Mouse (Mus musculus) adrenal gland, postnatal 14 days (tissue): ENCODE measurements at regions not wholly inside any gene's neighbourhood (a gene's known extent, or its start where the extent isn't known, plus 50 kb on each side); places are given as distances from the start of the nearest gene placed in this dataset.
"Not testable (repeated sequence)": the region's sequence is repeated elsewhere in the genome, so short reads cannot be mapped to it uniquely, and the experiment has no call there.

Experiments used
- DNase-seq: peaks from one replicate; pipeline ENCODE4 v3.0.0; 2021; ENCODE audit warnings: mixed read lengths

DNA sequence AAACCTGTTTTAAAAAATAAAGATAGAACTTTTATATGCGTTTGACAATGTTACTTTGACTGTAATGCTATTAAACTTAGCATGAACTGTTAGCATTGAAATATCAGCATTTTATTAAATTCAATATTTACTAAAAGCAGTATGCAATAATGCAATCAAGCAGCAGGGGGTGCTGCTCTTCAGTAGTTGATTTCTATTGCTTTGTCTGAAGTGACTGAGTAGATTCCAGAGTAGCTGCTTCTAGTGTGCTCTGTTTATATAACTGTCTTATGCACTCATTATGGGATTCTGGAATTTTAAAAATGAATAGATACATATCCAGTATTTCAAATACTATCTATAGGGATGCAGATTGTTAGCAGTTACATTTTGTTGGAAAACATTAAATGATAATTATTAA, 146.2 kb downstream of the Gm28710 start:
- peak; percentile 38 for DNase-seq

DNA sequence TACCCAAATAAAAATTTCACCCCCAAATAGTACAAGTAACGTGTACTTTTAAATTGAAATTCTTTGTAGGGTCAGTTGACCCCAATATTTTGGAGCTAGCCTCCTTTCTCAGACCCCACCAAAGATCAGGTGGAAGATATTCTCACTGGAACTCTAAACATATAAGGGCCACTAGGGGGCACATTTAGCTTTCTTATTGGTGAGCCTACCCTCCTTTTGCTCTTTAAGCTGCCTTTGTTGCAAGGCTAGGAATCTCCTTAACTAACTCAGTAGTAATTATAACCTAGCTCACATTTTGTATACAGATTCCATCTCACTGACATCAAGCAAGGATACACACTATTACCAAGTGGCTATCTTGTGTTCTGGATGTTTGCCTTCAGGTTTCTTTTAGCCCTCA, 155.8 kb downstream of the Gm28710 start:
- DNase-seq, result peak; percentile 4

DNA sequence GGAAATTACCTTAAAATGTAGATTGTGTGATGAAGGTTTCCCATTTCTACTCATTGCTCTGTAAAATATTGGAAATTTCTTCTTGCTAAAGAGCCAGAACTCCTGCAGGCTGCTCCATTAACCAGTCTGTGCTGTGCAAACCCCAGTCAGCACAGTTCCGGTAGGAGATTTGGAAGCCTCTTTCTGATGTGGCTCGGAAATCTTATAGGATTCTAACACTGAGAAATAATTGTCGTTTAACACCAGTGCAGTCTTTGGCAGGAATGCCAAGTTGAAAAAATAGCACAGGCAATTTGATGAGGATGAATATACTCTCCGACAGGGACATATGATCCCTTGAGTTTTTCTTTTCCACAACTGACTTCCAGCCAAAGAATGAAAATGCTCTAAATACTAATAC, 176.1 kb downstream of the Gm28710 start:
- no peak for DNase-seq

DNA sequence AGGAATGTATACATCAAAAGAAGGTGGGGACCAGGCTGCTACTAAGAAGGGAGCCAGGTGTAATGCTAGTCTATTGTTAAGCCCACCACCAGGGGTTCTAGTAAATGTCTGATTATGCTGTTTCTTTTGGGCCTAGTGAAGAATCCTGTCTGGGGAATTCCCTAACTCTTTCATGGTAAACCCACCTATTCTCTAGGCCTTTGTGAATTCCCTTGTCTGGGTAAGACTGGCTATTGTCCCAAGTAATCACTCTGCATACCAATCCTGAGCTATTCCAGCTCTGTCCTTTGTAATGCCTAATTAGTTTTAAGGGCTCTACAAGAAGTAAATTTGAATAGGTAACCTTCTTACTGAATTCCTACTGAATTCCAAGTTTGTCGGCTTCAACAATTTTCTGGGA, 177.2 kb downstream of the Gm28710 start:
- not testable (repeated sequence) for DNase-seq

DNA sequence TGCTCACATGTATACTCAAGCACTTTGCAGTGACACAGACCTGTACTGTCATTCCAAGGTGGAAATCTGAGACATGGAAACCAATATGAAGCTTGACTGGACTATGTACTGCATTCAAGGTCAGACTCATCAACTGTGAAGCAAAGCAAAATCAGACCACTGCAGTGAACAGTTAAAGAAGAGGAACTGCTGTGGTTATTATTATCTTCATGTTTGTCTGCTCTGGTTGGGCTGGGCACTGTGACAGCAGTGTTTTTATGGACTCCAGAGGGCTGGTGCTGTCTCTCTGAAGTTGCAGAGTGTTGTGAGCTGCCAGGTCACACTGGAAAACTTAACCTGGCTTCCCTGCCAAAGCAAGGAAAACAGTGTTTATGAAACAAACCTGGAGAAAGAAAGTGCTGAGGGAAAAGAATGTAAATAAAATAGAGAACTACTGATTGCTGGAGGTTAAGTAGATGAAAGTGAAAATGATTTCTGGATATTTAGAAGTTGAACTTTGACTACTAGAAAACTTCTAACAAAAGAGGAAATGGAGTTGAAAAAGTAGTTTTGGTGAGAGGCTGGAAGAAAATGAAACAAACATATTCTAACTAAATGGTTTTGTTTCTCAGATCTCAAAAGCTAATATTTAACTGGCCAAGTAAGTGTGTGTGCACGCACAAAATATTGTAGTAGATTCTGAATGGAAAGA, 181.7 kb downstream of the Gm28710 start:
- peak; percentile 3 for DNase-seq

DNA sequence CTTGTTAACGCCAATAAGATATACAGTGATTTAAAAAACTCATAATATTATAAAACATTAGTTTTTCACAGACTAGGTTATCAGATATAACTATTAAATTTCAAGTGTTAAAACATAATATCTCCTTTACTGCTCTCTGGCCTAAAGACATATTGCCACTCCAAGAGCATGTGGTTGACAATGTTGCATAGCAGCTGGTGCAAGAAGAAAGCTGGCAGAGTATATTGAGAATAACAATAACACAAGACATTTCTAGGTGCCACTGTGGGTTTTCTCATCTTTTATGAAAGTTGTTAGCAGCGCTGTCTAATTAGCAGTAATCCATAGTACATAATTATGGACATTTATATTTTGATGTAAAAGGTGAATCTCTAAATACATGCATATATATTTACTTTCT, 184.4 kb downstream of the Gm28710 start:
- no peak for DNase-seq

GRCm38 (mm10) chr5:16984877-16985276, 193.3 kb downstream of the Gm28710 start:
- no peak for DNase-seq

DNA sequence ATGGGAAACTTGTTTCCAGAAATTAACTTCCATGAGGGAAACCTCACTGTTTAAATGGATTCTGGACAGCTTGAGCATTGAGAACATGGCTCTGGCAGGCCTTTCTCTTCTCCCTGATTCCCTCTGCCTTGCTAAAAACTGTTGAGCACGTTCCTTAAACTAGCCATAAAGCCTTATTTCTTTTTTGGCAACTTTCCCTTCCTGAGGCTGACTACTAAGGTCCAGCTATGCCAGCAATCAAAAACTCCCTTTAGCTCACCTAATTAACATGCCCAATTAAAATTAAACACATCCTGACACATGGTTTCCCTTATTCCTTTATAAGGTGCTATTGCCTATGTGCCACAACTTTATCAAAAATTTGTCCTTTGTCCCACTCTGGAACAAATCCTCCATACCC, 199.9 kb downstream of the Gm28710 start:
- no peak for DNase-seq

DNA sequence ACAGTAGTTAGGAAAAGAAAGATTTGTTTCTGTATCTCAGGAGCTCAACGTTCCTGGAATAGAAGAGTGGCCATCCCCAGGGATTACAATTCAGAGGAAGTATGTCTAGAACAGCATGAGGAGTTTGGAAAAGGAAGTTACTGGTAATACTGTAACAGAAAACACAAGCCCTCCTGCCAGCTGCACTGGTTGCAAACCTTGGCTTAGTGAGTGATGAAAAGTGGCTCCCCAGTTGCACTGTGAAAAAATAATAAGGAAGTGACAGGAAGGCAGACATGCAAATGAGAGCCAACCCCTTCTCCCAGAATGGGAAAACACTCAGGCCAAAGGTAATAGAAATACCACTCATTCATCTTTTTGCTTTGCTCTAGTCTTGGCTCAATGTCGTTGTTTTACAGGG, 207.6 kb downstream of the Gm28710 start:
- DNase-seq, result no peak

DNA sequence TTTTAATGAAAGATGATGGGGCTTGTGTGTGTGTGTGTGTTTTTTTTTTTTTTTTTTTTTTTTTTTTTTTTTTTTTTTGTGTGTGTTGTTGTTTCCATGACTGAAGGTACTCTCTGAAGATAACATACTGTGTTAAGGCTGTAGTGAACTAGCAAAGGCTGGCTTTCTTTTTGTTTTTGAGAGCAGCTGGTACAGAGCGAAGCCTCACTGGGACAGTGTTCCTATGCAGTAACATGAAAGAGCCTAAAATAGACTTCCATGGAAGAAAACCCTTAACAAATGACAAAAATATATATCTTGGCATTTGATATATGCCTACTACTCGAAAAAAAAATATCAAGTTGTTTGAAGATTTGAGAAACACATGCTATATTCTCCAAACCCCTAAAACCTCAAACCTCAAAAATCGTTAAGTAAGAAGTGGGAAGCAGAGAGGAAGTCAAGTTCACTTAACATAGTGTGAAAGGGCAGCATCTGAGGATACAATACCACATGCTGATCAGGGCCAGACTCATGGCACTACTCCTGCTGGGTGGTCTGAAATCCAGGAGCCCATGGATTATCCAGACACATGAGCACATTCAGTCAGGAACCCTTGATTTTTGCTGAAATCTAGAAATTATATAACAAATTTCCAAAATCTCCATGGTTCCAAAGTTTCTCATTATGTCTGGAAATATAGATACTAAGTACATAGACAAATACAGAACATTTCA, 215.4 kb downstream of the Gm28710 start:
- DNase-seq, result no peak

GRCm38 (mm10) chr5:17021636-17022035, 230.0 kb downstream of the Gm28710 start:
- DNase-seq, result no peak

GRCm38 (mm10) chr5:17053935-17054334, 262.3 kb downstream of the Gm28710 start:
- no peak for DNase-seq

GRCm38 (mm10) chr5:17064565-17064964, 273.0 kb downstream of the Gm28710 start:
- no peak for DNase-seq

GRCm38 (mm10) chr5:17080405-17080804, 288.8 kb downstream of the Gm28710 start:
- DNase-seq, result no peak

- no peak for DNase-seq
These were observed 261.4 kb upstream of the Speer4f2 start for GRCm38 (mm10) chr5:17111556-17111955.

GRCm38 (mm10) chr5:17112026-17112425, 261.0 kb upstream of the Speer4f2 start:
- no peak for DNase-seq

DNA sequence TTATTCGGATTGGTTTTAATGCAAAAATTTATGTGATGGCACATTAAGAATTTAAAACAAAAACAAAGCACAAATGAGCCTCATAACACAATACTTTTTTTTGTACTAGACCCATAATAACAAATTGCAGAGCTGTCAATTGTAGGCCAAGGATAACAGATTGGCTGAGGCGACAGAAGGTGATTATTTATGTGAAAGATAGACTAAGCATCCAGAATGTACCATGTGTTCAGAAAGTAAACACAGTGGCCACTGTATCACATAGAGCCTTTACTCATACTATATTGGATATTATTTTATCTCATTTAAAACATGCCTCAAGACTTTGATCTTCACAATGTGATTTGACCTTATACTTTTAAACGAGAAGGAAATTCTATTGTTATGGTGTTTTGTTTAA, 257.9 kb upstream of the Speer4f2 start:
- DNase-seq, result no peak

DNA sequence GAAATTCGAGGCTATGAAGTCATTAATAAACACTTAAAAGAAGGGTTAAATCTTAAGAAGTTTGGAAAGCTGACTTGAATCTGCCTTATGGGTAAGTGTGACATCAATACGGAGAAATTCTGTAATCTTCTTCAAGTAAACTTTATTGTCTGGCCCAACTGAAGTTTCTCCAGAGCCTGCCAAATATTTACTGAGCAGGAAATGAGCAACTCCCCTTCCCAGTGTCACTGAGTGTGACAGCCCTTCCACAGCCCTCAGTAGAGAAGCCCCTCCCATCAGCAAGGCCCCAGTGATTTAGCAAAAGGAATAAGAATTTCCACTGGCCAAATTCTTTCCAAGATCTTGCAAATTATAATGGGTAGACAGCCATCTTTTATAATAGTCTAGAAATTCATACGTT, 256.9 kb upstream of the Speer4f2 start:
- DNase-seq, result no peak

GRCm38 (mm10) chr5:17125240-17125639, 247.7 kb upstream of the Speer4f2 start:
- DNase-seq, result no peak

- DNase-seq, result no peak
These were observed 245.5 kb upstream of the Speer4f2 start for GRCm38 (mm10) chr5:17127501-17127900.

GRCm38 (mm10) chr5:17135489-17135888, 237.5 kb upstream of the Speer4f2 start:
- DNase-seq, result no peak

- no peak for DNase-seq
These were observed 231.4 kb upstream of the Speer4f2 start for GRCm38 (mm10) chr5:17141555-17141954.

DNA sequence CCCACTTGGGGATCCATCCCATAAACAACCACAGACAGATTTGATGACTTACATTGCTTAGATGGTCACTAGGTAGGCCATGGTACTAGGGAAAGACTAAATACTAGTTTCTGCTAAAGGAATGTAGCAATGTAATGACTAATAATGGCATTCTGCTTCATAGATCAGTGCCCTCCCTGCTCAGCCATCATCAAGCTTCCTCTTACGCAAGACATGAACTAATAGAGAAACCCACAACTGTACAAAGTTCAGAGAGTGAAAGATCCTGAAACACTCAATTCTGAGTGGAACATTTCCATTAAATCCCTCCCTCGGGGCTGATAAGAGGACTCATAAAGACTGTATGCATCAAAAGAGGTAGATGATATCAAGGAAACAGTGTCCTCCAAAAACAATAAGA, 198.4 kb upstream of the Speer4f2 start:
- DNase-seq, result no peak

DNA sequence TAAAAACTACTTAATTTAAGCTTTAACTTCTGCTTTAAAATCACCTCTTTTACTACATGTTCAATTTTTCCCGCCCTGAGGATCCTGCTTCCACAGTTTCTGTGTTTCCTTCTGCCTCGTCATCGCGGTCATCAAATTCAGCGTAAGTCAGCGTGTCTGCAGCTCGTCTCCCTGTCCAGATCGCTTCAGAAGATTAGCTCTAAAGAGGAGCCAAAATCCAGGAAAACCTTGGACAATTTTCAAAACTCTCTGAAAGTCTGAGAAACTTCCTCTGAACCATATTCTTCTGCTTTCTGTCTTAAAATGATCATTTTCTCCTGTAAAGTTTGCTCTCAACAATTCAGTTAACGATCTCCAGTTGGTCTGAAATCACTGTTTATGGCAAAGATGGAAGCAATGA, 196.2 kb upstream of the Speer4f2 start:
- DNase-seq, result no peak
